Mouse (Mus musculus): ENCODE measurements around the gene Wdfy4.

DNA sequence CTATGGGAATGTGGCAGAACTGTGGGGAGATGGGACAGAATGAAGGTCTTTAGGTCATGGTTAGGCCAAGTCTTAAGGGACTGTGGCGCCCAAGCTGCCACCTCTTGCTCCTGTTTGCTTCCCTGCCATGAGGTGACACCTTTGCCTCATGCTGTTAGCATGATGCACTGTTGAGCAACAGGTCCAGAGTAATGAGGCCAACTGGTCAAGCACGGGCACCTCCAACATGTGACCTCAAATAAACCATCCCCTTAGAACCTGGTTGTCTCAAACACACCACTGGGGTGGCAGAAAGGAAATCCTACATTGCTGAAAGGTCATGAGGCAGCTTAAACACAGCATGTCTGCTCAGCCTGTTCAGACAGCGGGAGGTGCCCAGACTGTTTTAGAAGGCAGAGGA, 166.3 kb downstream of the Wdfy4 start:
- TF ChIP-seq CTCF (IDR thresholded peaks at IDR 0.05; ENCODE audit: low read depth) (no peak), EP300 (IDR thresholded peaks at IDR 0.05; ENCODE audit: low read depth) (no peak)
